Mouse (Mus musculus) urinary bladder, adult 18-20 months (tissue): ENCODE results near the gene Zfp518b.
A peak's percentile ranks its signal among the peaks of the same experiment; 100 is the strongest.

Experiments used
- DNase-seq, 2 experiments: peaks; one replicate each; pipeline ENCODE4 v3.0.0; 2022; ENCODE audit warnings: low spot score in 2 of 2, mixed read lengths in 2 of 2

The Zfp518b gene

GRCm38 (mm10) chr5:38684164-38684911 is at the start of gene Zfp518b:
Gene Zfp518b (minus strand): TSS chr5:38684826.
- DNase-seq = peak; percentile 46 to 75

GRCm38 (mm10) chr5:38708940-38709581 is 24.4 kb upstream of the Zfp518b start:
- no peak for DNase-seq

GRCm38 (mm10) chr5:38707364-38708075 is 22.9 kb upstream of the Zfp518b start:
- no peak for DNase-seq

GRCm38 (mm10) chr5:38702941-38703340 is 18.3 kb upstream of the Zfp518b start:
- DNase-seq = no peak

DNA sequence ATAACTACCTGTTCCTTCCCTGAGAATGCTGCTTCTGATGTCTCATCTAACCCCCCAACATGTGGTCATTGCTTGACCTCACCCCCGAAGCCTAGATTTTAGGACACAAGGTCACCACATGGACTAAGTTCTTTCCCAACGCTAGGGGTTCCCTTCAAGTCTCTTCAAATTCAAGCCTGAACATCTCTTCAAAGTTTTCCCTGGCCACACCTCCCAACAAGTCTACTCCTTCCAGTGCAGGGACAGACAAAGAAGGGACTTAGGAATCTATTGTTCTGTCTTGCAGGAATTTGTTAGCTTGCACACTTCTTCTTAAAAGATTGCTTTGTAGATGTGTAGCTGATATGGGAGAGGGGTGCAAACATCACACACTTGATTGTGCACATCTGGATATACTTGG is 17.5 kb upstream of the Zfp518b start:
- DNase-seq = no peak

DNA sequence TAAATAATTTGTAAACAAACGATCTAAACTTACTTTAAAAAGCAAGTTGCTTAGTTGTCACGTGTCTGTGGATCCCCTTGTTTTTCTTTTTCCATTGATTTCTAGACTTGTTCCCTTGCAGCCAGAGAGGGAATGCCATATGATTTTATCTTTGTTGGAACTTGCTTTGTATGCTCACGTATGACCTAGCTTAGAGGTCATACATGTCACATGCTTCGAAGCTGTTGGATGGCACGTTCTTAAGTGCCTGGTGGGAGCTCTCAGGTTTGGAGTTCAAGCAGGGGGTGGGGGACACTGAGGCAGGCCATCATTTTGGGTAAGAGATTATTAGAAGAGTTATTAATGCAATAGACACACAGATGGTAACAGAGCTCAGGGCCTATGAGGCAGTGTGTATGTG is 13.8 kb upstream of the Zfp518b start:
- DNase-seq = no peak

GRCm38 (mm10) chr5:38698046-38698445 is 13.4 kb upstream of the Zfp518b start:
- no peak for DNase-seq

DNA sequence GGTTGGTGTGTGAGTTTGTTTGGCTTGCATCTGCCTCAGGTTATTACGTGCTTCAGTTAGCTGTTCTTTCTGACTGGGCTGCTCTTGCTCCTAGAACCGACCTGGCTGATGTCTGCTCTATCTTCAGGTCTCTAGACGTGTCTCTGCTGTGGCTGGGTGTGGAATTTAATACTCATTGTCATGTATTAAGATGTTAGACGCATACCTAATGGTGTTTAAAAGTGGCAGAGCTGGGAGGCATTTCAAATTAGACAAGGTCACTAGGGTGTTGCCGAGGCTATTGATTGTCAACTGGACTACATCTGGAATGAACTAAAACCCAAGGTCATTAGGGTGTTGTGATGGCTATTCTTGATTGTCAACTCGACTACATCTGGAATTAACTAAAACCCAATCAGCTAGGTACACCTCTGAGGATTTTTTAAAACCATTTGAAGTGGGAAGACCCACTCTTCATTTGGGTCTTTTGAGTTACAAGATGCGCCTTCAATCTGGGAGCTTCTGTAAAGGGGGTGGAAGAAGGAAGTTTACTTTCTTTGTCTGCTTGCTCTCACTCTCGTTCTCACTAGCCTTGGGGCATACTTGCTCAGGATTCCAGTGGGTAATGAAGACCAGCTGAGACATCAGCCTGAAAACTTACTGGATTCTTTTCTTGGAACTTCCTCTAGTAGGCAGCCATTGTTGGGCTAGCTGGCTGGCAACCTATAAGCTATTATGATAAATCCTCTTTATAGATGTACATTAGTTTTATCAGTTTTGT is 12.2 kb upstream of the Zfp518b start:
- no peak for DNase-seq

GRCm38 (mm10) chr5:38692859-38693258 is 8.2 kb upstream of the Zfp518b start:
- DNase-seq = no peak

DNA sequence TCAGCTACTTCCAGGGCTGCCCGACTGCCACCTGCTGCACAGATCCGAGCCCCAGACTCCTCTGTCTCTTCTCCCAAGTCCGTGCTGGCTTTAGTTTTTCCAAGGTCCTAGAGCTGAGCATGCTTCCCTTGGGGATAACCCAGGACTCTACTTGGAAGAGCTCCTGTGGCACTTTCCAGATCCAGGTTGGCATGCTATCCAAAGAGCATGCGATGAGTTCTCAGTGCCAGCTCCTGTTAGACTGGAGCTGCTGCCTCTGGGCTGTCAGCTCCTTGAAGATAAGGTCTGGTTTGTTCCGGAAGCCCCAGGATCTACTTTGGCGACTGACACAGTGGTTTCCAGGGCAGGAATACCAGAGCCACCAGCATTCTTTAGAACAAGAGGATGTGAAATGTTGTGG is 4.6 kb upstream of the Zfp518b start:
- no peak for DNase-seq

DNA sequence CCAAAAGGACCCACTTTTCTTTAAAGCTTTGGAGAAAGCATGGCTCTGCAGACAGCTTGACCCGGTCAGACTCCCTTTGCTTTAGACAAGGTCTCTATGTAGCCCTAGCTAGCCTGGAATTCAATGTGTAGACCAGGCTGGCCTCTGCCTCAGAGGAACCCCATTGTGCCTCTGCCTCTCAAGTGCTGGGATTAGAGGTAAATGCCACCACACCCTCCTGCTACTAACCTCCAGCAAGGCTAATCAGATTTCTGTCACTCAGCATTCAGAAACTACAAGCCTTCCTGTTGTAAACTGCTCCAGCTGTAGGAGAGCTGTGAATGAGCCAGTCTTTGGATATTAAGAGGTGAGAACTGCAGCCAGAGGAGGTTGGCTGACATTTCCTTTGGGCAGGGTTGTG is 3.1 kb upstream of the Zfp518b start:
- no peak for DNase-seq

- no peak for DNase-seq
Measured at GRCm38 (mm10) chr5:38658836-38659235, 25.8 kb downstream of the Zfp518b start.

GRCm38 (mm10) chr5:38656204-38656603 is 28.4 kb downstream of the Zfp518b start:
- DNase-seq = no peak

DNA sequence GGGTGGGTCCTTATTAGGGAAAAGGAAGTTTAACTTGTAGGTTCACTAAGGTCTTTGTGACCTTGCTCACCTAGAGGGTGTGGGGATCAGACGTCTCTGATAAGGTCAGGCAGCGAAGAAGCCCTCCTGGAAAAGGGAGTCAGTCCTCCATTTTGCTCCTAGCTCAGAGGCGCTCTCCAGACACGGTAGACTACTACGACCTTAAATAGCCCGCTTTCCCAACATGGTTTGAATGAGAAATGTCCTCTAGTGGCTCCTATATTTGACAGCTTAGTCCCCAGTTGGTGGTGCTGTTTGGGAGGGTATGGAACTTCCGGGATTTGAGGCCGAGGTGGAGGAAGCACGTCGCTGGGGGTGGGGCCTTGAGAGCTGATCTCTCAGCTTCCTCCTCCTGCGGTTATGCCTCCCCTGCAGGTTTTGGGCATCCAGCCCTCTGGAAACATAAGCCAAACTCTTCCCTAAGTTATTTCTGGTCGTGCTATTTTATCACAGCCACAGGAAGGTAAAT is 29.2 kb downstream of the Zfp518b start:
- no peak for DNase-seq

- DNase-seq = no peak
Measured at GRCm38 (mm10) chr5:38654571-38654970, 30.1 kb downstream of the Zfp518b start.

- DNase-seq = no peak
Measured at GRCm38 (mm10) chr5:38653101-38653500, 31.5 kb downstream of the Zfp518b start.

GRCm38 (mm10) chr5:38651455-38651854 is 33.2 kb downstream of the Zfp518b start:
- no peak for DNase-seq

DNA sequence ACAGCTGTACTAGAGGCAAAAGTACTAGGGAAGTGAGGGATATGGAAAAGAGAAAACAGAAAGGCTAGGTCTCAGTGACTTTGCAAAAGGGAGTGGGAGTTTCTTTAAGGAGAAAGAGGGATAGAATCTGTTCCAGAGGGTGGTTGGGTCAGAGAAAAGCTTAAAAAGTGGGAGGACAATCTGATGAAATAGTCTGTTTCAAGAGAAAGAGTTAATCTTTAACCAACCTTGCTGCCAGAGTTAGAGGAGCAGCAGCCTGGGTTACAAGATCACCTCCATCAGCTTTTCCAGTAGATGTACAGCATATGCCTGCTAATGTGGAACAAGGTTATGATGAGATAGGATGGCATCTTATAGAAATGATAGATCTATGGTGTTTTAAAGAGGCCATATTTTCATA is 43.1 kb downstream of the Zfp518b start:
- no peak for DNase-seq

GRCm38 (mm10) chr5:38636301-38636749 is 48.3 kb downstream of the Zfp518b start:
- no peak for DNase-seq

DNA sequence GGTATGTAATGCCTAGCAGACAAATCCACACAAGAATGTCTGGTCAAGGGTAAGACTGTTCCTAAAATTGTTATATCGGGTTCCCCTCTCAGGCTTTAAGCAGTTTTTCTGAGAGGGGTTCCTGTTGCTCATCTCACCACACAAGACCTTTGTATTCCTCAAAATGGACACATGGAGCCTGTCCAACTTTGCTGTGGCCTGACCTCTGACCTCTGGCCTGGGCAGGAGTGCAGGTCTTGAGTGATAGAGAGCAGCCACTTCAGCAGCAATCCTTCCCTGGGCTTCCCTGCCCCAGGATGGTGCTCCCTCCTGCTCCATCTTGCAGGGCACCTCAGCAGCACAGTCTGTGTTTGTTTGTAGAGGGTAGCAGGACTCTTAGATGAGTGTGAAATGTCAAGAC is 48.9 kb downstream of the Zfp518b start:
- no peak for DNase-seq

DNA sequence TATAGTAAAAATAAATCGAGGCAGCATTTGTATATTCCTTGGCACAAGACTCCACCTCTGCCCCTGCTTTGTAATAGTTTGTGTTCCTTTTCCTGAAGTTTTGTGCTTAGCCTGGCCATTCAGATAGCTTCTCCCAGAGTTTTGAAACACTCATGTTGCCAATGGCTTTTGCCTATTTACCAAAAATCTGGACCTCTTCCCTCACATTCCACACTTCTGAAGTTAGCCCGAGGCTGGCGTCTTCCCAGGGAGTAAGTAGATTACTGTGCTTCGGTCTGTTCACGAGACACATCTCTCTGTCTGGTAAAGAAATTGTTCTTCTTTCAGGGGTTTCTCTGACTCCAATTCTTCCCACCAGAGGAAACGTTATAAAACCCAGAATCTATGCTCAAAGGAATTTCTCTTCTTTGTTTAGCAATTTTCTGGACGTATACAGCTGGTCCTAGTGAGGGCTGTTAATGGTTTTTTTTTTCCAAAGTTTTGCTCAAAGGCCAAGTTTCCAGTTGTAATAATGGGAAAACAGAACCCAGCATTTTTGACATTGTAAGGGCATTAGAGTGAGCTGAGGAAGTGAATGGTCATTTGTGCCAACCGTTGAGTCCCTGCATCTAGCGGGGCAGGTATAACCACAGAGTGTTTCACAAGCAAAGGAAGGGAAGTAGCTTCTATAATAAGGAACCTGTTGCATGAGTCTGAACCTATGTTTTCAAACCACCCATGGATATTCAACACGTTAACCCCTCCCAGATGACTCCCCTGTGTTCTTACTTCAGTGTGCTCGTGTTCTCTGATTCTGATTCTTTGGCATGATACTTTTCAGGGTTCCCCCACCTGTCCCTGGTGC is 50.1 kb downstream of the Zfp518b start:
- DNase-seq = peak in 1 of 2 experiments; percentile 6
